Mouse (Mus musculus): ENCODE results near the gene Npas3. TPM values are rescaled to one million over a fixed set of nuclear protein-coding genes. Genes with fewer than 3 reads are reported as not detected.

Npas3 gene
- 1.6 and 1.8 TPM in 2 replicates for polyA plus RNA-seq (2015; fragmentation: Nextera tagmentation; extraction: Ambion mirVana)

DNA sequence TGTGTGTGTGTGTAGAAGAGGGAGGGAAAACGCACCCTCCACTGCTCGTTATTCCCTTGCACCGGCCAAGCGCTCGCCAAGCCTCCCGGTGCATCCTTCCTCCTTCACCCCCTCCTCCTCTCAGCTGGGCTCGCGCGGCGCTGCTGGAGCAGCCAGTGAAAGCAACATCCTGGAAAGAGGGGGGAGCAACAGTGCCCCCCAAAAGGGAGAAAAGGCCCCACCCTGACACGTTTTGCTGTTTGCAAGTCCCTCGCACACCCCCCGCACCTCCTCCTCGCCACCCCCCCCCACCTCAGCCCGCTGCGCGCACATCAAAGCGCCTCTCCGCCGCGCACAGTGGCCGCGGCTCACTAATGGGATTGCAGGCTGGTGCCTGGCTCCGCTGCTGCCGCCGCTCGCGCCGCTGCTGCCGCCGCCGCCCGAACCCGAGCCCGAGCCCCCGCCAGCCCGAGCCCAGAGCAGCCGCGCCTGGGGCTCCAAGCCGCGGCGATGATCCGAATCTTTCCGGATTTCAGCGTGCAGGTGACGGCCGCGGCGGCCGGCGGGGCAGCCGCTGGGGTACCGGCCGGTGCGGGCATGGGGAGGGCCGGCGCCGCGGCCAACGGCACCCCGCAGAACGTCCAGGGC lies at the start of gene Npas3:
Gene Npas3 (plus strand): TSS at position 577 of the 627 bp plus-strand sequence.

Measured in adrenal gland, postnatal 0 days (tissue).